Mouse (Mus musculus) thymus, postnatal 14 days (tissue): ENCODE results near the gene Gse1.

Source experiments
- DNase-seq: peaks from one replicate; pipeline ENCODE4 v3.0.0; 2021

Gene Gse1

DNA sequence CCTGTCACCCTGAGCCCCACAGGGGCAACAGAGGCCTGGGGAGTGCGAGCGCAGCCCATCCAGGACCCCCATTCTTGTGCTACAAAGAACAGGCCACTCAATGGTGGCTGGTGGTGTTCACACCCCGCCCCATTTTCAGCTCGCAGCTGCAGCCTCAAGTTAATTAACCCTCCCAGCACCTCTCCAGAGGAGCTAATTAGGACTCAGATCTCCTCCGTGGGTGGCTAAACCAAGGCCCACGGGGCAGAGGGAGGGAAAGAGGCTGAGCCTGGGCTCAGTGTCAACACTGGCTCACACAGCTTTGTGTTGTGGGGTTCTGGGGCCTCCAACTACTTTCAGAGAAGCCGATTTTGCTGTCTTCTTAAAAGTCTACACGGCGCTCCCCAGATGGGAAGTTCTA is 75.8 kb downstream of the Gse1 start:
- no peak for DNase-seq

DNA sequence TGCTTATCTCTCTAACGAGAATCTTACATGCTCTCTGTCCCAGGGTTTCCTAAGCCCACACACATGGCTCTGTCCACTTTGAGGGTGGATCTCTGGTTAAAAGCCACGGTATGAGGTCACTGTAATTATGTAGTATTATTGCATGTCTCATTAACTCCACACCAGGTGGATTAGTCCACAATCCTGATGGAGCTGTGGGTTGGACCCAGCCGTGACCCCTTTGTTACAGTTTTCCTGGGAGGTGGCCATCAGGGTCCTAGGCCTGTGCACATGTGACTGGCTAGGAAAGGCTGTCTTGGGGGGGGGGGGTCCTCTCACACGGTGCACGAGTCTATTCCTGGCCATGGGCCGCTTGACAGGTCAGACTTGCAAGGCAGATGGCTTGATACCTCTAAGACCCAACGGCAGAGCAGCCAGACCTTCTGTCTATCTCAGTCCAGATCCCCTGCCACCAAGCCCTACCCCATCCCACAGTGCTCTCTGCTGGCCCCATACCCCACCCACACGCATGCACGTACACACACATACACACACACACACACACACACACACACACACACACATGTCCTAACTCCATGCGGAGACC is 77.6 kb downstream of the Gse1 start:
- DNase-seq: no peak

DNA sequence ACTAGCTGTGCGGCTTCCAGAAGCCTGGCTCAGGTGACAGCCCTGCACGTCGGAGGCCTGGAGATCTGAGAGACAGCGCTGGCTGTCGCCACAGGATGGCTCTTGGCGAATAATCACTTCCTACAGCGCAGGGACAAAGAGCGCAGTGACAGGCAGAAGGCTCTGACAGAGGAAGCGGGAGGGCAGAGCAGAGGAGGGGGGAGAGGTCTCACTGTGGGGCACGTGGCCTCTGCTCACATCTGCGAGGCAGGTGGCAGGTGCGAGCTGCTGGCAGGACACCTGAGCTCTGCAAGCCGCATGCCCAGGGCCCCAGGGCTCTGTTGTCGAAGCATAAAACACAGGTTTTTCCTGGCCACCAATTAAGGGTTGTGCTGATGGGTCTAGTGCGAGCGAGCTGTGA is 78.8 kb downstream of the Gse1 start:
- peak; percentile 91 for DNase-seq

DNA sequence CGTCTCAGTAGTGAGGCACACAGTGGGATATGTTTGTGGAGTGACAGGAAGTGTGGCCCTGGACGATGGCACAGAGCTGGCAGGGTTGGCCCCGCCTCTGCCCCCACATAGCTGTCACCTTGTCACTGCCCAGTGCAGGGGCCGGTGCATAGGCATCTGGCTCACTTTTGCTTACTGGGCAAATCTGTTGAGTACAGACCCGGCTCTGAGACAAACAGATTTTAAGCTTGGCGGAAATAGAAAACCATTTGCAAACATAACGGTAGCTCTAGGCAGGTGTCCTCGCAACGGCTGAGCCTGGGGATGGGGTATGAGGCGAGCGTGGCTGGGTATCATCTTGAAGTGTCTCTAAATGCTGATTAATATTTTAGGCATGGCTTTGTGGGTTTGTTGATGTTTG is 79.3 kb downstream of the Gse1 start:
- DNase-seq: no peak

DNA sequence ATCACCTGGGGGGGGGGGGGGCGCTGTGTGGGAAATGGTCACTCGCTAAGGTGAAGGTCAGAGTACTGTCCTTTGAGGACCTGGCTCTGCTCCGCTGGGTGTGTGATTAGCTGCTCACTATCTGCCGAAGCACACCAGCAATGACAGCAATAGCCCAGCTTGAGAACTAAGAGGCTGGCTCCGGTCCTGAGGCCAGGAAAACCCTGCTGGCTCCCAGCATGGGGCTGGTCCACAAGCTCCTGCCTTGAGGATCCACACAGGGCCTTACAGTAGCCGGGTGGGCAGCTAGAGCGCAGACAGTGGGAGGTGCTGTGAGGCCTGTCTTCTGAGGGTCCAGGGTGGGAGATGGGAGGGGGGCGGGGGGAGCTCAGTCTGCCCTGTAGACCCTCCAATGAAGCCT is 79.9 kb downstream of the Gse1 start:
- no peak for DNase-seq

DNA sequence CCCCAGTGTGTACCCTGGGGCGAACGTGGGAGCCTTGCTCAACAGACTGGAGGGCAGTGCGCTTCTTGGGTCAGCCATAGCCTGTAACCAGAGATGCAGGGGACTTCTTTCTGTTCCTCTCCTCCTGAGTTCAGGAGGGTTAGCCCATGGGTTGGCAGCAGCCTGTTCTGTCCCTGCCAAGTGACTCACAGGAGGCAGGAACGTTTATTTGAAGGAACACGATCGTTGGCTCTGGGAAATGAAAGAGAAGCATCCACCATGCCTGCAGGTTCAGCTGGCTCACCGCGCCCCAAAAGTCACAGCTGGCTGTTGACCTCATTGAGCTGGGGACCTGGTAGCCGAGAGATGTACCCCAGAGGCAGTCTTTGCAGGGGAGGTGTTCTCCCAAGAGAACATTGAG is 80.3 kb downstream of the Gse1 start:
- no peak for DNase-seq

DNA sequence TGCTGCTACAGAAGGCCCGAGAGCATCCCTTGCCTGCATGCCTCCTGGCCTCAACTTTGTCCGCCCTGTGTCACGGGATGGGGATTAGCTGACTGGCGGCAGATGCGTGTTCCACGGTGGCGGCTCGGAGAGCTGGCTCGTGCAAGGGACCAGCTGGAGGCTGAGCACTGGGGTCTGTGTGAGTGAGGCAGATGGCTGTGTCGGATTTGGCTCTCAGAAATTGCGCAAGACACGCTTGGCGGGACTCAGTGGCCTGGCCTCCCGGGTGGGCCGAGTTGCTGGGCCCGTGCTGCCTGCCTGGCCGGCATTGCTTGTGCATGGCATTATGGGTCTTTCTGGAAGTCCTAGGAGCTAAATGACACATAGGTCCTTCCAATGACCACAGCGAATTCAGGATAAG is 81.1 kb downstream of the Gse1 start:
- no peak for DNase-seq

DNA sequence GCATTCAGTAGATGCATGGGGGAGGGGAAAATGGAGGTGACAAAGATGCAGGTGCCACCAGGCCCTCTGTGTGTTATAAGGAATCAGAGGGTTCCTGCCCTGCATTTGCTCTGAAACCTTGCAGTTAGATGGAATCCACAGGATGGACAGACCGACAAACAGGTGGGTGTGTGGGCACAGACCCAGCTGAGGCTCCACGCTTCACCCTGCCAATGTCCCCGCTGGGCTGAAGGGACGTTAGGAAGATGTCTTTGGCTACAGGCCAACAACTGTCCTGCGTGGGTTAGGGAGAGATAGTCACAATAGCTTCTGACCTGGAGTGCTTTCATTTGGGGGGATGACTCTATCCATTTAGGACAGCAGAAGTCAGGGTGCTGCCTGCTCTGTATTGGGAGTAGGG is 81.8 kb downstream of the Gse1 start:
- DNase-seq: no peak

DNA sequence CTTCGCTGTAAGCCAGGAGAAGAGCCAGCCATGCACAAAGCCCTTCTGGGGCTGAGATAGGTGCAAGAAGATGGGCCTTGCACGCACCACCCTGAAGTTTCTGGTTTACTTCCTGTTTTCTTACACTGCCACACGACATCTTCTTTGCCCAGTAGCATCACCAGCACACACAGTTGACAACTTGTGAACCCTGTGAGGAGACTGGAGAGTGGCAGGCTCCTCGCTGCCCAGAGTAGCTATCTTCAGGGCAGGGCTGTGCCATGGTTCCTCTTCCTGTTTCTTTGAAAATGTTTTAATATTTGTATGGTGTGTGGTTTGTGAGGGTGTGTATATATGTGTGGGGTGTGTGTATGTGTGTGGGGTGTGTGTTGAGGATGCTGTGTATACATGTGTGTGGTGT is 84.2 kb downstream of the Gse1 start:
- DNase-seq: no peak

DNA sequence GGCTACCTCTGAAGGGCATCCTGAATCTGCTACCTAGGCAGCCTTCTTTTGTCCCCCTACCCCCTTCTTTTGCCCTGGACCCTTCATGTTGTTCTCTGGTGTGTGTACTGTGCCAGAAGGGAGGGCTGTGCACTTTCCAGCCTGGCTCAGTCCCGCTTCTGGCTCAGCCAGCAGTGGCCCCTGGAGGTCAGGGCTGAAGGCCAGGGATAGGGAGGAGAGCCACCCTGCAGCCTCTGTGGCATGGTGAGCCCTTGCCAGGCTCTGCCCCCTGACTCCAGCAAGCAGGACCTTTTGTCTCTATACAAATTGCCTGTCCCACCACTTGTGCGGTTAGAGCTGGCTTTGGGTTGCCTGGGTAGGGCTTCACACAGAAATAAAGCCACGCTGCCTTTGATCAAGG is 85.4 kb downstream of the Gse1 start:
- no peak for DNase-seq

DNA sequence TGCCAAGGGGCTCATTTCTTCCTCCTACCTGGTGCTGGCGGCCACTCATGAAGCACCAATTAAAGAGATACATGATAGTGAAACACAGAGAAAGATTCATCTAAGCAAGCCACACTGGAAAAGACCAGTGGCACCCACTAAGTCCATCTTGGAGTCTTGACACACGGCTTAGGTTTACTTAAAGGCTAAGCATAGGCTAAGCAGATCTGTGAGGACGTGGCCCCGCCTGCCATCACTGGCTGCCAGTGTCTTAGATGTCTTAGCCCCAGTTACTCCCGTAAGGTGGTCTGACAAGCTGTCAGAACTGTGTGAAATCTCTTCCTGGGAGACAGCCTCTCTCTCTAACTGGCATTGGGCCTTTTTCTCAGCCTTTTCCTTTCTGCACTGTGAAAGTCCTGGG is 86.7 kb downstream of the Gse1 start:
- no peak for DNase-seq

DNA sequence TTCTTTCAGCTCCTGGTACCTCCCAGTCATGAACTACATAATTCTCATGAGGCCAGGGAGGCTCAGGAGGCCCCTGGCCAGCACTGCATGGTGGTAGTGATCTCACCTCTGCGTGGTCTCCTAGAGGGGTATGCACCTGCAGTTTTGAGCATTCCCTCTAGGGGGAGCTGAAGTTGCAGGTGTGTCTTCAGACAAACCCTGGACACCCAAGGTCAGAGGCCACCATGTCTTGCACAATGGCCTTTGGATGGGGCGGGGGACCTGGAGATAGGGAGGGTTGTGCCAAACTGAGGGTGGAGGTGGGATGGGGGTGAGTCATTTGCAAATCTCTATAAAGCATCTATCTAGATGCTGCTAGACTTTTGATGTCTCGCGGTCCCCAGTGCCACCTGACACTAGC is 87.4 kb downstream of the Gse1 start:
- peak; percentile 67 for DNase-seq

DNA sequence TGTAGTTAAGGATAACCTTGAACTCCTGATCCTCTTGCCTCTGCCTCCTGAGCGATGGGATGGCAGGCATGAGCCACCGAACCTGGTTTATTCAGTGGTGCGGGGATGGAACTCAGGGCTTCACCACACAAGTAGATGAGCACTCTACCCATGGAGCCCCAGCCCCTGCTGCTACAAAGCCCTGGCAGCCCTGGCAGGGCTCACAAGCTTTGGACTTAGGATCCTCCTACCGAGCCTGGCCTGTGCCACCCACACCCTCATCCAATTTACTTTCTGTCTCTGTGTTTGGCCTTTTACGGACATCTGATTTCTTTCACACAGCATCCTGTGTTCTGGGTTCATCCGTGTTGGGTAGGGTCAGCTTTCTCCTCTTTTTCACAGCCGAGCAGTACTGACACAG is 88.5 kb downstream of the Gse1 start:
- DNase-seq: no peak

DNA sequence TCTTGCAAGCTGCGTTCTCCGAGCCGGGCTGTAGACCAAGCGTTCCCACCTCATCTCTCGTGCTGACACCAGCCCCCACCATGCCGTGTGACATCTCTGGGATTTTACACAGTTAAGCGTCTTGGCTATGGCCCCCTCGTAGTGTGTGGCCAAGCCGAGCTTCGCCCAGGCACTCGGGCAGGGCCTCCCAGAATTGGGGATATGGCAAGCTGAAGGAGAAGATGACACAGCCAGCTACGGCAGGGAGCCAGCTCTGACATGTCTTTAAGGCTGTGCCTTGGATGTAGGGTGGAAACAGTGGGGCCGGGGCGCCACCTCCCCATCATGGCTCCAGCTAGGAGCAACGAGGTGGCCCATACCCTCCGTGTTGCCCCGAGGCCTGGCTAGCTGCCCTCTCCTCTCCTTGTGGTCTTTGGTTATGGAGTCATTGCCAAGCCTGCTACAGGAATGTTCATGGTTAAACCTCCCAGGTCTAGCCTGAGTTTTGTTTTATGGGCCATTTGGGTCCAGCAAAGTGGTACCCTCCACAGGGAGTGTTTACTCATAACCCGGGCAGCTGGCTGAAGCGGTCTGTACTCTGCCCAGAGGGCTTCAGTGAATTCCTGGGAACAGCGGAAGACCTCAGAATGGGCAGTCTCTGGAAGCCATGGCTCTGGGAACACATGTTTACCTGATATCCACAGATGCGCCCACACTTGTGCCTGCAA is 89.0 kb downstream of the Gse1 start:
- DNase-seq: no peak

DNA sequence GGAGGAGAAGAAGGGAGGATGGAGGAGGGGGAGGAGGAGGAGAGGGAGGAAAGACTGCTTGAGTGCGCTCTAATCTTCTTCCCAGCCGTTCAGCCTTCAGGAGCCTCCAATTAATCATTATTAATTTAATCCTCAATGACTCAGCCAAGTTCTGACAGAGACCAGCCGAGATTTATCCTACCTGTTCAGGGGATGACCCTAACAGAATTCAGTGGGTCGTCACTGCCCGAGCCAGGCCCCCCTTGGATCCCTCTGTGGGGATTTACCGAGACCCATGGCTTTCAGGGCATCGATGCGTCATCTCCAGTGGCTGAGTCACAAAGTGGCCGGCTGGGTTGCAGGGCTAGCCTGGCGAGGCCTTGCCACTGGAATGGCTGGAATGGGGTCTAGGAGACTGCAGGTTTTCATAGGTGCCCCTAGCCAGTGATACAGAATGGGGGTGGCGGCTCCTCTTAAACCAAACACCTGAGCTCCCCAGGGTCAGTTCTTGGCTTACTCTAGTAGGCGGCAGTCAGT is 90.3 kb downstream of the Gse1 start:
- no peak for DNase-seq

DNA sequence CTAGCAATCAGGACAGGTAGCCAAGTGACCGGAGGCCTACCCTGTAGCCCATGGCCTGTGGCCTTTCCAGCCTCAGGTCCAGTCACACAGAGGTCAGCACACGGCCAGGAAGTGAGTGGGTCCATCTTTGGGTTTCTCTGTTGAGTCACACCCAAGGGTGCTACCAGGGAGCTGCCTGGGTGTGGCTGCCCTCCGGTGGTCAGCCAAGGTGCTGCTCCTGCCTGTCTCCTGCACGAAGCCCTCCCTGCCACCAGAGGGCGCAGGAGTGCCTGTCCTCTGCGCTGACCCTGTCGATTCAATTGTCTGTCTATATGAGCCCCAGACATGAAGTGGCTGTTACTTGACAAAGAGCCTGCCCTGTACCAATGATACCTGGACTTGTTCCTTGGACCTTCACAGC is 91.2 kb downstream of the Gse1 start:
- peak; percentile 86 for DNase-seq

DNA sequence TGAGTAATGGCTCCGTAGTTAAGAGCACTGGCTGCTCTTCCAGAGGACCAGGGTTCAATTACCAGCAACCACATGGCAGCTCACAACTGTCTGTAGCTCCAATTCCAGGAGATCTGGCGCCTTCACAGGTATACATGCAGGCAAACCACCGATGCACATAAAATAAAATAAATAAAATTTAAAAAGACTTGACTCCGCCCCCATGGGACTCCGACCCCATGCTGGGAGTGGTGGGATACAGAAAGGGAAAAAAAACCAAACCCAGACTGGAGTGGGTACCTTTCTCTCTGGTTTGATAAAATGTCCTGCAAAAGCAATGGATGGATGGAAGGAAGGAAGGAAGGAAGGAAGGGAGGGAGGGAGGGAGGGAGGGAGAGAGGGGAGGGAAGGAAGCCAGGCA is 91.9 kb downstream of the Gse1 start:
- DNase-seq: no peak

DNA sequence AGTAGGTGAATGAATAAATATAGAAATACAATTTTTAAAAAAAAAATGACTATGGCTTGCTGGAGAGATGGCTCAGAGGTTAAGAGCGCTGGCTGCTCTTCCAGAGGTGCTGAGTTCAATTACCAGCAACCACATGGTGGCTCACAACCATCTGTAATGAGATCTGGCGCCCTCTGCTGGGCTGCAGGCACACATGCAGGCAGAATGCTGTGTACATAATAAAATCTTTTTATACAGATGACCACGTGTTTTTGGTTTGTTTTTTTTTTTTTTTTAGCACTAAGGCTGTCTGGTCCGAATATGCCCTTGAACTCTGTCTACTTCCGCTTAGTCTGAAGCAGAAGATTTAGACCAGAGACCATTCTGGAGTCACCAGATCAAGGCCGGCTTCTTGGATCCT is 93.5 kb downstream of the Gse1 start:
- DNase-seq: peak; percentile 61

DNA sequence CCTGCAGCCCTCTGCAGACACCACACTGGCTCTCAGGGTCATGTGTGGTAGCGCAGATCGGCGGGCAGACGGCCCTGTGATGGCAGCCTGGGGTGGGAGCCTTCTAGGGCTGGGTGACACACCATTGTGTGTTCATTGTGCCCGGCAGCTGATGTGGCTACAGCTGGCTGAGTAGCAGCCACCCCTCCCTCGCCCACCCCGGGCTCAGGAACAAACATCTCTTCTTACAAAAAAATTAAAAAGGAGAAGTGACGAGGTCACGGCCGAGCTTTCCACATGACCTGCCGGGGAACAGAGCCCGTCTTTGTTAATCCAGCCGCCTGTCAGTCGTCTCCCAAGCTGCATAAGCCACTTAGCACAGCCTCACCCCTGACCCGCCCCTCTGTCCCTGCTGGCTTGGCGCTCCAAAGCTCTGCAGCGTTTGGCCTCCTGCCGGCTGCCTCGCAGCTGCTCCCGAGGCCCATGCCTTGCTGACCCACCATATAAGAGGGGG is 94.7 kb downstream of the Gse1 start:
- DNase-seq: no peak

DNA sequence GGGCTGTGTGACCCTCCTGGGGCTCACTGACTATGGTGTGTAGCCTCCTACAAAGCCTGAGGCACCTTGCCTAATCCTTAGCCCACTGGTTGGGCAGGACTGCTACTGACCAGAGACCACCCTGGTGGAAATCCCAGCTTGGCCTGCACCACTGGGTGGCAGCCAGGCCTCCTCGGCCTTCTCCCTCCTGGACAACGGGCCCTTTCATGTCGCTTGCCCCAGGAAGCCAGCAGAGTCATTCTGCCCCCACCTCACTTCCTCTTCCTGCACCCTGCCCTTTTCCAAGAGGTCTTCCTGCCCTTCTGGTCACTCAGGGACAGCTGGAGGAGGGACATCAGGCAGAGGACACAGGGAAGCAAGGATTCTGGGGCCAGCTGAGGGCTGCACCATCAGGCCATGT is 96.3 kb downstream of the Gse1 start:
- DNase-seq: no peak

DNA sequence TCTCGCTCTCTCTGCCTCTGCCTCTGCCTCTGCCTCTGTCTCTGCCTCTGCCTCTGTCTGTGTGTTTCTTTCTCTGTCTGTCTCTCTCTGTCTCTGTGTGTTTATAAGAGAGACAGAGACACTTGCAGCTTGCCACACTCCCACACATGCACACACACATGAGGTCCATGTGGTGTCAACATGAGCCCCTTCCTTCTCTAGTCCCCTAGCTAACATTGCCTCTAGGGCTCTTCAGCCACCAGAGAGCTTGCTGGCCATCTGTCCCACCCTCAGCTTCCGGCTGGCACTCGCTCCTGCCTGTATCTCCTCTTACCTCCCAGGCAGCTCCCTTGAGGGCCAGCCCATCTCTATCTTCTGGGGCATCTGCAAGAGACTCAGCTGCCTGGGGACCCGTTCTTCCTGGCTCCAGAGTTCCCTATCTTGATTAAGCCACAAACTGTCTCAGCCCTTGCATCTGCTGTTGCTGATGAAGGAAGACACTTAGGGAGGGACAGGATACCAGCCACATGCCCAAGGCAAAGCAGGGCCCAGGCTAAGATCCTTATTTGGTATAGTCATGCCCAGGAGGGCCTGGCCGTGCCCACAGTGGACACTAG is 97.0 kb downstream of the Gse1 start:
- DNase-seq: no peak

DNA sequence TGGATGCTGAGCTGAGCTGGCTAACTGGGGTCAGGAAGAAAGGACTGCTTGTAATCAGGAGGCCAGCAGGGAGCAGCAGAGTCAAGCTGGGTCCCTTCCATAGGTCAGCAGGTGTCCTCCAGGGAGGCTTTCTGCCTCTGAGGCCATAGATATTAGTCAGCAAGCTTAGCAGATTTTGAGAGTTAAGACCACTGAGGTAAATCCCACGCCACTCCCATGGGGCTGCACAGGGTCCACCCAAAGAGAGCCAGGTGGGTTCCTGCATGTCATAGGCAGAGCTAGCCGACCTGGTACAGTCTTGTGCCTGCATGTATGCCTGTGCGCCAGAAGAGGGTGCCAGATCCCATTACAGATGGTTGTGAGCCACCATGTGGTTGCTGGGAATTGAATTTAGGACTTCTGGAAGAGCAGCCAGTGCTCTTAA is 98.9 kb downstream of the Gse1 start:
- peak; percentile 46 for DNase-seq

DNA sequence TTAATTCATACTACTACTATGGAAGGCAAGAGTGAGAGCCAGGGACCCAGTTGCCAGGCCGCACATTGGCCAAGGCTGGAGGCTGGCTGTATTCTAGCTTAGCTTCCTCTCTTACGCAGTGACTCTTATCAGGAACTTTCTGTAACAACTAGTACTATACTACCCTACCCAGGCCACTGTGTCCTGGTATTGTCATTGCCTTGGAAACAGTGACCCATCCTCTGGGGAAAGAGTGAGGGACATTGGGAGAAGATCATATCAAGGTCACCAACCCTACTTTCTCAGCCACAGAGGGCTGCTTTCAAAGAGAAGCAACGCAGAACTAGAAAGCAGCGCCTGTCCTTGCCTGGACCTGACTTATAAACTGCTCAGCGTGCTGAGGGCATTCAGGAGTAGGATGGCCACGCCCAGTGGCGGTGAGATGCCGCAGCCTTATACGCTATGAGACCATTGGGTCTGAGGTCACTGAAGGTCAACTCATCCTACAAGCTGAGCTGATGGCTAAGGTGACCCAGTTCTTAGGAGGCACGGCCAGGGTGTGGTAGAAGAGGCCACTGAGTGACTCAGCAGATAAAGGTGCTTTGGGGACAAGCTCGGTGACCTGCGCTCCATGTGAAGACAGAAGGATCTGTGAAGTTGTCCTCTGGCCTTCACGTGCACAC is 100.2 kb downstream of the Gse1 start:
- DNase-seq: no peak
